Mouse (Mus musculus): Measurements from ENCODE around the gene Sgms1. TPM values are rescaled to one million over a fixed set of nuclear protein-coding genes. Genes with fewer than 3 reads are reported as not detected.

Gene Sgms1
- polyA plus RNA-seq, 1 experiment from 2014 or later, result 28.9 TPM

DNA sequence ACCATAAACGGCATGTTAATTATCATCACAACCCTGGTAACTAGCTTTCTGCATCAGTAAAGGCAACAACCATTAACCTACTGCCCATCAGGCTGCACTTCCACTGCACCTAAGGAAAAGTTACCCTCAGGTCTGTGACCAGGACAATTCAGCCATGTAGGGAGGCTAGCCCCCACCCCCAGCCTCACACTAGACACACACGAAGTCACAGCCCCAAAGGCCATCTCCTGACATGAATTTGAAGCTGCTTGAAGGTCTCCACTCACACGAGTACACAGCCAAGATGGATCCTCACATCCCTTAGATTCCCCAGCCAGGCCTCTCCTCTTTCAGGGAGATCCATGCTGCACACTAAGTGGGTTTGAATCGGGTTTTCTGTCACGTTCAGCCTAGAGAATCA, 42.0 kb downstream of the Sgms1 start:
- ATAC-seq (ENCODE audit: insufficient number of reproducible peaks, insufficient read depth, low FRiP score, low TSS enrichment), result no peak
- H3K36me3 ChIP-seq, result 0 out of 2 replicates have a peak, but pooled peaks cover 4% of the 10 kb centered on the region
- H3K9me3 ChIP-seq, result no peaks in the 10 kb centered on the region
- H3K4me1 ChIP-seq, result peaks cover 27% of the 10 kb centered on the region
- 84% methylated on average over 5 of the region's 5 CpGs for WGBS
- H3K4me2 ChIP-seq (replicated peaks), result no peak overlapping the region
- no peak overlapping the region for H3K27ac ChIP-seq
- H3K9ac ChIP-seq, result no peak overlapping the region
- H3K4me3 ChIP-seq, result no peak overlapping the region
- H3K27me3 ChIP-seq, result no peaks in the 10 kb centered on the region

DNA sequence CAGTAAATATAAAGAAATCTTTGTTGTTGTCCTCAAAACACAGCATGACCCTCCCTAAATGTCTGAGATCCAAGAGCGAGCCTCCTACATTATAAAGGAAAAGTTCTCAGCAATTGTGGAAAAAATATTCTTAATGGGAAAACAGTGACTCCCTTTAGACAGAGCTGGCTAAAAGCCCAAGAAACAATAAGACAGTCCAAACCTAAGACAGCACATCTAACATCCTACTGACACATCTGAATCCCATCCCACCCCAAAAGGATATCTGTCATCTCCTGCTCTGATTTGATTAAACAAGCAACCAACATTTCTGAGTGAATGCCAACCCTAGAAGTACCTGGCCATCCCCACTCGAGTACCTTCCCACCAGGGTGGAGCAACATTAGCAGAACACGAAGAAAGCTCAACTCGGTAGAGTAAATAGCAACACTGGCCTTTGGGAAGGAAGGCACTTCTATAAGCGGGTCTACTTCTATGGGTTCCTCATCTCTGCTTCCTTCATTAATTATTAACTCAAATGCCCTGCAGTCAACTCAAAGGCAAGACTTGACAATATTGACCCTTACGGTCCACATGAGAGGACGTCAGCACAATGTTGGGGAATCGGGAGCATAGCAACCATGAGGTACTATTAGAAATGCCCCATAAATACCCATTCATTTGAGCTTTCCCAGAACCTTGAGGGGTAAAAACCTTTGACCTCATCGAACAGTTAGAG, 42.7 kb downstream of the Sgms1 start:
- 0 out of 2 replicates have a peak, but pooled peaks cover 4% of the 10 kb centered on the region for H3K36me3 ChIP-seq
- no peaks in the 10 kb centered on the region for H3K27me3 ChIP-seq
- 87% methylated on average over 9 of the region's 9 CpGs for WGBS
- peaks cover 27% of the 10 kb centered on the region for H3K4me1 ChIP-seq
- no peak for ATAC-seq (ENCODE audit: insufficient number of reproducible peaks, insufficient read depth, low FRiP score, low TSS enrichment)
- no peak overlapping the region for H3K4me2 ChIP-seq (replicated peaks)
- no peak overlapping the region for H3K9ac ChIP-seq
- 0 out of 2 replicates have a peak overlapping the region, but pooled peaks have one; percentile 54 for H3K27ac ChIP-seq
- H3K9me3 ChIP-seq, result no peaks in the 10 kb centered on the region
- no peak overlapping the region for H3K4me3 ChIP-seq

DNA sequence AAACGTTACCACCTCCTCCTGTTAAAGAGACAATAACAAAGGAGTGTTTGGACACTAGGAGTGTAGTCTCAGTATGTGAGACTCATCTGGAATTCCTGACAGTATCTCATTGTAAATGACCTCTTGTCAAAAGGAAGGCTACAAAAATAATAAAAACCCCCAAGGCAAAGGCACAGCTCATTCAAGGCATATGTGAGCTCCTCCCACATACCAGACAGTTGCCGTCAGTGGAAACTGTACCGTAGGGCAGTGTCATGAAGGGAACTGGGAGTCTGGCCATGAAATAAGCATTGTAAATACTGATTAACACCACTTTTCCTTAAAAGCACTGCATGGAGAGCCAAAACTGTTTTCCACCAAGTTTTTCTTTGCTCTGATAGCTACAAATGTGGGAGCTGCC, 43.3 kb downstream of the Sgms1 start:
- Histone ChIP-seq H3K9me3 (no peaks in the 10 kb centered on the region), H3K4me2 (replicated peaks) (no peak overlapping the region), H3K9ac (no peak overlapping the region), H3K4me1 (peaks cover 27% of the 10 kb centered on the region), H3K36me3 (0 out of 2 replicates have a peak, but pooled peaks cover 4% of the 10 kb centered on the region), H3K4me3 (no peak overlapping the region), H3K27me3 (no peaks in the 10 kb centered on the region), H3K27ac (0 out of 2 replicates have a peak overlapping the region, but pooled peaks have one; percentile 54)
- WGBS, result 15% methylated on average over 3 of the region's 3 CpGs
- ATAC-seq (ENCODE audit: insufficient number of reproducible peaks, insufficient read depth, low FRiP score, low TSS enrichment), result no peak

DNA sequence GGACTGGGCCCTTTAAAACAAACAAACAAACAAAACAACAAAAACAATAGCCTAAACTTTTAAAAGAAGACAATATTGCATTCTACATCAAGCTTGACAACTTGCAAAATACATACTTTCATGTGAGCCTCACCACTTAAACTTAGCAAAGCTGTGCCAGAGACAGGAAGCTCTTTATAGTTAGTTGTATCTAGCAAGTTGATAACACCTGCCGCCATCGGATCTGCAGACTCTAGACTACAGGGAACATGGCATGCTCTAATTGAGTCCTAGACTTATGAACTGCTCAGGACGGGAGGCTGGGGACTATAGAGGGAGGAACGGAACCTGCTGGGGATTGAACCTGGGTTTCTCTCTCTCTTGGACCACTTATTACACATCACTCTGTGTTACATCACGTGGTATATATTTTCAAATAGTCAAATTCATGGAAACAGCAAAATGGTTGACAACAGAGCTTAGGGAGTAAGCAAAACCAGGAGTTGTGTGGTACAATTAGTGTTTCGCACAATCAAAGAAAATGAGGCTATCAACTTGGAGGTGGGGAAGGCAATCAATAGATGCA, 44.3 kb downstream of the Sgms1 start:
- H3K4me3 ChIP-seq, result no peak overlapping the region
- H3K4me2 ChIP-seq (replicated peaks), result no peak overlapping the region
- H3K36me3 ChIP-seq, result 0 out of 2 replicates have a peak, but pooled peaks cover 4% of the 10 kb centered on the region
- 79% methylated on average over 6 of the region's 6 CpGs for WGBS
- peaks cover 27% of the 10 kb centered on the region for H3K4me1 ChIP-seq
- no peak for ATAC-seq (ENCODE audit: insufficient number of reproducible peaks, insufficient read depth, low FRiP score, low TSS enrichment)
- H3K9me3 ChIP-seq, result no peaks in the 10 kb centered on the region
- no peaks in the 10 kb centered on the region for H3K27me3 ChIP-seq
- no peak overlapping the region for H3K9ac ChIP-seq
- H3K27ac ChIP-seq, result no peak overlapping the region

DNA sequence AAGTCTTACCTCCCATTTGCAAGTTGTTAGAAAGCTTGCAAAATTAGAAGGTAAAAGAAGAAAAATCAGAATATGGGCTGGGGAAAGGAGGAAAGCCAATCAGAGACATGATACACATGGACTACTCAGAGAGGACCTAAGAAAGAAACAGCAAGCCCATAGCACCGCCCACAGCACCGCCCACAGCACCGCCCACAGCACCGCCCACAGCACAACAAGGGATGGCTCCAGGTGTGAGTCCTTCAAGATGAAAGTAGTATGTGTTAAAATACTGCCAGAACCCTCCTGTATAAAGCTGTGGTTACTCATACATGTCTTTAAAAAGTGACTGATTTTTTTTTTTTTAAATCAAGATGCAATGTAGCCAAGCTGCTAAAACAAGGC, 44.8 kb downstream of the Sgms1 start:
- H3K4me1 ChIP-seq, result peaks cover 27% of the 10 kb centered on the region
- no peak overlapping the region for H3K27ac ChIP-seq
- 25% methylated on average over 4 of the region's 4 CpGs for WGBS
- H3K27me3 ChIP-seq, result no peaks in the 10 kb centered on the region
- no peak overlapping the region for H3K9ac ChIP-seq
- H3K4me2 ChIP-seq (replicated peaks), result no peak overlapping the region
- H3K36me3 ChIP-seq, result 0 out of 2 replicates have a peak, but pooled peaks cover 4% of the 10 kb centered on the region
- H3K9me3 ChIP-seq, result no peaks in the 10 kb centered on the region
- no peak for ATAC-seq (ENCODE audit: insufficient number of reproducible peaks, insufficient read depth, low FRiP score, low TSS enrichment)
- no peak overlapping the region for H3K4me3 ChIP-seq

DNA sequence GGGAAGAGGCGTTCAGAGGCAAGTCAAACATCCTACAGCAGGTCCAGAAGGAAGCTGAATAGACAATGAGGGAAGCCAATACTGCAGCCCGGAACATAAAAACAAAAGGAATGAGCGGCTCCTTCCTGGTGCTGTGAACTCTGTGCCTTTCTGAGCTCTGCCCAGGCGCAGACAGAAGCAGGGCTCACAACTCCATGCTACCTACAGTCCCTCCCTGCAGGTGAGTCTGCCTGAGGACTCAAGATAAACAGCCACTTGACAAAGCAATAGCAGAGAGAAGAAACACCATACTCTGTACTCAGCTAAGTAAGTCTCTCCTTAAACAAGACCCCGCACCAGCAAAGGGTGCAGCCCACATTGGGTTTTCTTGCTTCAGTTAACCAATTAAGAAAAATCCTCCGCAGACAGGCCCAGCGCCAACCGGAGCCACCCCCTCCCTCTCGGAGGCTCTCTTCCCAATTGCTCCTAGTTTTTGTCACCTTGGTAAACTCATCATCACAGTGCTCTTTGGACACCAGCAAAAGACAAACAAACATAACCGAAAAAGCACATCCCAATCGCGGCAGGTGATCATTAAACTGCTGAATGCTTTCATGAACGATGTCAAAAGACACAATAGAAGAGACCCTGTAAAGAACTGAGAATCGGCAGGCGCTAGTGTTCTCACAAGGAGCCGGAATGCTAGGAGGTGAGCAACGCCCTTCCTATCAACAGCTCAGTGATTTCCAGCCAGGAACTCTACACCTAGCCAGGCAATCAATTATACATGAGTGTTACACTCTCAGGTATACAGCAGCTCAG, 45.4 kb downstream of the Sgms1 start:
- no peak for ATAC-seq (ENCODE audit: insufficient number of reproducible peaks, insufficient read depth, low FRiP score, low TSS enrichment)
- H3K27ac ChIP-seq, result no peak overlapping the region
- no peaks in the 10 kb centered on the region for H3K9me3 ChIP-seq
- 0 out of 2 replicates have a peak, but pooled peaks cover 4% of the 10 kb centered on the region for H3K36me3 ChIP-seq
- H3K9ac ChIP-seq, result no peak overlapping the region
- 12% methylated on average over 17 of the region's 17 CpGs for WGBS
- no peaks in the 10 kb centered on the region for H3K27me3 ChIP-seq
- H3K4me3 ChIP-seq, result no peak overlapping the region
- peaks cover 27% of the 10 kb centered on the region for H3K4me1 ChIP-seq
- H3K4me2 ChIP-seq (replicated peaks), result peak overlapping the region; percentile 26

DNA sequence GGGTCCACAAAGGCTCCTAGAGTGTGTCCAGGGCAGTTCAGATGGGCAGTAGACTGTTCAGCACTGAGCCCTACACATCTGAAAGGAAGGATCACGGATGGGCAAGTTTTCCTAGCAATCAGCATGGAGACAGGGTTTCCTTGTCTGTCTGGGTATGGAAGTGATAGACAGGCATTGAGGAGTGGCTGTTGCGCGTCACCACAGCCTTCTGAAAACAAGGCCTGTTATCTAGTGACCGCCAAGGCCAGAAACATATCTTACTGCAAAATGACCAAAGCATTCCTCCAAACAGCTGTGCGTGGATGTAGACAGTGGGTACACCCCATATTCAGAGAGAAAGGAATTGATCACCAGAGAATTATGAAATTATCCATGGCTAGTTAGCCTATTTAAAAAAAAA, 47.1 kb downstream of the Sgms1 start:
- no peaks in the 10 kb centered on the region for H3K9me3 ChIP-seq
- WGBS, result 68% methylated on average over 5 of the region's 5 CpGs
- H3K4me1 ChIP-seq, result peaks cover 33% of the 10 kb centered on the region
- H3K27ac ChIP-seq, result no peak overlapping the region
- no peak for ATAC-seq (ENCODE audit: insufficient number of reproducible peaks, insufficient read depth, low FRiP score, low TSS enrichment)
- H3K9ac ChIP-seq, result no peak overlapping the region
- no peaks in the 10 kb centered on the region for H3K36me3 ChIP-seq
- H3K4me3 ChIP-seq, result no peak overlapping the region
- no peak overlapping the region for H3K4me2 ChIP-seq (replicated peaks)
- H3K27me3 ChIP-seq, result no peaks in the 10 kb centered on the region

DNA sequence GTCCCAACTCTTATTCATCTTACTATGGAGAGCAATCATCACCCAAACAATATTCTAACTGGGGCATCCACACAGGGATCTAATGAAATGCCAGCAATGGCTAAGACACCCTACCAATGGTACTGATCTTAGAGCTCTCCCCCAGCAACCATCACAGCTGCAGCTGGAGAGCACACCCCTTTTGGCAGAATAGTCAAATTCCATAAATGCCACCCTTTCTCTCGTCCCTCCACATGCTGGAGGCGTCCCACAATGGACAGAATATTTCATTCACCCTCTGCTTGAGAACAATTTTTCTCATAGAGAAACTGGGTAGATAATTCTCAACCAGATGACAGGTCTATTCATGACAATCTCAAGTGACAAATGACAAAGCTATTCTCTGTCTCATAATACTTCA, 48.4 kb downstream of the Sgms1 start:
- Histone ChIP-seq H3K4me3 (no peak overlapping the region), H3K4me2 (replicated peaks) (no peak overlapping the region), H3K27ac (no peak overlapping the region), H3K27me3 (no peaks in the 10 kb centered on the region), H3K36me3 (no peaks in the 10 kb centered on the region), H3K4me1 (peaks cover 28% of the 10 kb centered on the region), H3K9me3 (no peaks in the 10 kb centered on the region), H3K9ac (no peak overlapping the region)
- WGBS, result 36% methylated on average over 2 of the region's 2 CpGs
- no peak for ATAC-seq (ENCODE audit: insufficient number of reproducible peaks, insufficient read depth, low FRiP score, low TSS enrichment)

DNA sequence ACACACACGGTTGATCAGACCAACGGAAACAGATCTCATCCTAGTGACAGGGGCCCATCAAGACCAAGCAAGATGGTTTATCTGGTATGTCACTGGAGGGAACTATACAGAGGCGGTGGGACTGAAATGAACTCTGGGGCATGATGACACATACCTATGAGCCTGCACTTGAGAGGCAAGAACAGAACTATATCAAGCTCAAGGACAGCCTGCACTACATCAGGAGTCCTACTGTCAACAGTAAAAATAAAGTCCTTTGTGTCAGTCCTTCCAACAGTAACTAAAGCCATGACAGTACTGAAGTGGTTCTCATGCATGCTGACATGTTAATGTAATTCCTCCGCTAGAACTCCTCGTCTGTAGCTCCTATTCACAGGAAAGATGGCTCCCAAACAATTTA, 49.3 kb downstream of the Sgms1 start:
- ATAC-seq (ENCODE audit: insufficient number of reproducible peaks, insufficient read depth, low FRiP score, low TSS enrichment), result no peak
- Histone ChIP-seq H3K4me1 (peaks cover 20% of the 10 kb centered on the region), H3K27me3 (no peaks in the 10 kb centered on the region), H3K4me2 (replicated peaks) (no peak overlapping the region), H3K9ac (no peak overlapping the region), H3K27ac (no peak overlapping the region), H3K9me3 (no peaks in the 10 kb centered on the region), H3K4me3 (no peak overlapping the region), H3K36me3 (no peaks in the 10 kb centered on the region)
- 89% methylated on average over 5 of the region's 5 CpGs for WGBS

DNA sequence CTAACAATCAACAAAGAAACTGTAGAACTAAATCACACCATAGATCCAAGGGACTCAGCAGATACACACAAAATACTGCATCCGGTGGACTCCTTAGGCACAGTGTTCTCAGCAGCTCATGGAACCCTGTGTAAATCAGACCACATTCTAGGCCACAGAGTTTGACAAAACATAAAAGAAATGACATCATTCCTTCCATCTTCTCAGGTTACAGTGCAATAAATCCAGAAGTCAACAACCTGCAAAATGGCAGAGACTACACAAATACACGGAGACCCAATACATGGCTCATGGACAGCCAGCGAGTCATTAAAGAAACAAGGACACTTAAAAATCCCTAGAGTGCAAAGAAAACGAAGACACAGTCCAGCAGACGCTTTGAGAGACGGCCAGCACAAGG, 51.8 kb downstream of the Sgms1 start:
- H3K4me3 ChIP-seq, result no peak overlapping the region
- peaks cover 11% of the 10 kb centered on the region for H3K4me1 ChIP-seq
- H3K36me3 ChIP-seq, result no peaks in the 10 kb centered on the region
- H3K9ac ChIP-seq, result no peak overlapping the region
- WGBS, result 38% methylated on average over 6 of the region's 6 CpGs
- H3K27me3 ChIP-seq, result no peaks in the 10 kb centered on the region
- no peak overlapping the region for H3K4me2 ChIP-seq (replicated peaks)
- H3K27ac ChIP-seq, result 0 out of 2 replicates have a peak overlapping the region, but pooled peaks have one; percentile 30
- H3K9me3 ChIP-seq, result no peaks in the 10 kb centered on the region
- ATAC-seq (ENCODE audit: insufficient number of reproducible peaks, insufficient read depth, low FRiP score, low TSS enrichment), result no peak

DNA sequence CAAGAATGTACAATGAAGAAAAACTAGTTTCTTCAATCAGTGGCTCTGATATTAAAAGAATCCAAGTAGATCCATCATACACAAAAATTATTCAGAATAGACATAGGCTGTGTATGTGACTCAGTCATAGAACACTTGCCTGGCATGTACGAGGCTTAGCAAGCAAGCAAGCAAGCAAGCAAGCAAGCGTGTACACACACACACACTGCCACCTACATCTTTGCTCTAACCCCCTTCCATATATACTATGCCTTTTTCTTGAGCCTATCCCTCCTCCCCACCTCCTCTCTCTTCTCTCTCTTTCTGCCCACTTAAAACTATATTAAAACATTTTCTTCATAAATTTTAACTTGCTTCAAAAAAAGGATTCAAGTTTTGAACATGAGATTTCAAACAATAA, 54.8 kb downstream of the Sgms1 start:
- Histone ChIP-seq H3K4me1 (peaks cover 11% of the 10 kb centered on the region), H3K9ac (no peak overlapping the region), H3K9me3 (no peaks in the 10 kb centered on the region), H3K27me3 (no peaks in the 10 kb centered on the region), H3K4me2 (replicated peaks) (no peak overlapping the region), H3K36me3 (no peaks in the 10 kb centered on the region), H3K4me3 (no peak overlapping the region), H3K27ac (no peak overlapping the region)
- WGBS, result 94% methylated on average over 2 of the region's 2 CpGs
- ATAC-seq (ENCODE audit: insufficient number of reproducible peaks, insufficient read depth, low FRiP score, low TSS enrichment), result no peak

DNA sequence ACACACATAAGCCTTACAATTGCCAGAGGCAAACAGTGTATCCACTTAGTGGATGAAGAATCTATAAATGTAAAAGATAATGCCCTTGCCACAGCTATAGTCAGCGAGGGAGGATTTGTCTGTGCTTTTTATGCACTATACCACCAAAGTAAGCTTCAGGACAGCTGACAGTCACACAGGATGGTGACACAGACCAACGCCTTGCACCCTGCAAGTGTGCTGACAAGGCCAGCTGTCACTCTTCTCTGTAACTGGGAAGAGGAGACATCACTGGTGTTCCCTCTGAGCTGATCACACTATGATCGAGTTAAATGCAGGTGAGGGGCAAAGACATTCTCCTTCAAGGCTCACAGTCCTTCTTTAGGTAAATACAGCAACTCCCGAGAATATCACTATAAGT, 56.0 kb downstream of the Sgms1 start:
- no peak for ATAC-seq (ENCODE audit: insufficient number of reproducible peaks, insufficient read depth, low FRiP score, low TSS enrichment)
- Histone ChIP-seq H3K9ac (no peak overlapping the region), H3K27ac (no peak overlapping the region), H3K36me3 (no peaks in the 10 kb centered on the region), H3K4me2 (replicated peaks) (no peak overlapping the region), H3K27me3 (no peaks in the 10 kb centered on the region), H3K9me3 (no peaks in the 10 kb centered on the region), H3K4me1 (peaks cover 11% of the 10 kb centered on the region), H3K4me3 (no peak overlapping the region)
- 81% methylated on average over 4 of the region's 4 CpGs for WGBS
